Mouse (Mus musculus): ENCODE results near the gene Vsnl1. TPM values are rescaled to one million over a fixed set of nuclear protein-coding genes. Genes with fewer than 3 reads are reported as not detected.

Gene Vsnl1
- polyA plus RNA-seq, 1 experiment = not detected

DNA sequence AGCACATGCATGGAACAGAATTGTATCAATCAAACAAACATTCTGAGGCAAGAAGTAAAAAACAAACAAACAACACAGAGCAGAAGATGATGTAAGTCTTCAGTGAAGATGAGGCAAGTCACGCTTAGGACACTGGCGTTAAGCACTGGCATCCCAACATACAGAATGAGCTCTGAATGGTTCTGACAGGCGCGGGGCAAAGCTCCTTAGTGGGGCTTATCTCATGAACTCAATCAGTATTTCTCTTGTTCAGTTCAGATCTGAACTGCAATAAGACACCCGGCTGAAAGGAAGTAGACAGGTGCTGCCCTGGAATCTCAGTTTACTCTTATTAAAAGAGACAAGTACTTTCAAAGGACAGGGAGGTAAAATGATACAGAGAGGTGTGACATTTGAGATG is 17.7 kb upstream of the Vsnl1 start:
- Histone ChIP-seq H3K79me2 (ENCODE audit: control insufficient read depth, insufficient read depth) (no peaks in the 10 kb centered on the region), H3ac (ENCODE audit: control insufficient read depth, insufficient read length) (no peak overlapping the region), H3K4me2 (ENCODE audit: low read depth) (no peak overlapping the region), H3K36me3 (ENCODE audit: control insufficient read depth, insufficient read depth) (no peaks in the 10 kb centered on the region), H3K4me3 (no peak overlapping the region), H3K27me3 (ENCODE audit: control insufficient read depth, insufficient read depth, insufficient read length) (no peaks in the 10 kb centered on the region)
- no peak for TF ChIP-seq TCF3 (IDR thresholded peaks at IDR 0.05; ENCODE audit: insufficient read length, low read depth)
- TF ChIP-seq POLR2A (IDR thresholded peaks at IDR 0.05; ENCODE audit: insufficient read length, low read depth) = no peak
- TF ChIP-seq CEBPB (IDR thresholded peaks at IDR 0.05; ENCODE audit: insufficient read depth, poor library complexity, severe bottlenecking) = no peak
- no peak for TF ChIP-seq E2F4 (IDR thresholded peaks at IDR 0.05; ENCODE audit: insufficient read depth)
- no peak for TF ChIP-seq MYOG (IDR thresholded peaks at IDR 0.05; ENCODE audit: control insufficient read depth in 1 of 3, insufficient read depth in 1 of 3, insufficient read length in 2 of 3, low read depth in 2 of 3)
- TF ChIP-seq USF1 (IDR thresholded peaks at IDR 0.05; ENCODE audit: low read depth) = no peak
- no peak for TF ChIP-seq MAX (IDR thresholded peaks at IDR 0.05; ENCODE audit: low read depth)
- no peak for TF ChIP-seq TCF12 (IDR thresholded peaks at IDR 0.05; ENCODE audit: insufficient read depth, poor library complexity, severe bottlenecking)
- no peak for TF ChIP-seq SRF (IDR thresholded peaks at IDR 0.05; ENCODE audit: control insufficient read depth, insufficient read length, low read depth)
- TF ChIP-seq MYOD1 (IDR thresholded peaks at IDR 0.05; ENCODE audit: control insufficient read depth in 1 of 3, insufficient read length in 2 of 3, low read depth in 2 of 3) = no peak
- TF ChIP-seq POLR2AphosphoS2 (IDR thresholded peaks at IDR 0.05; ENCODE audit: insufficient read length, low read depth) = no peak
- TF ChIP-seq REST (IDR thresholded peaks at IDR 0.05; ENCODE audit: insufficient read depth, insufficient read length) = no peak

DNA sequence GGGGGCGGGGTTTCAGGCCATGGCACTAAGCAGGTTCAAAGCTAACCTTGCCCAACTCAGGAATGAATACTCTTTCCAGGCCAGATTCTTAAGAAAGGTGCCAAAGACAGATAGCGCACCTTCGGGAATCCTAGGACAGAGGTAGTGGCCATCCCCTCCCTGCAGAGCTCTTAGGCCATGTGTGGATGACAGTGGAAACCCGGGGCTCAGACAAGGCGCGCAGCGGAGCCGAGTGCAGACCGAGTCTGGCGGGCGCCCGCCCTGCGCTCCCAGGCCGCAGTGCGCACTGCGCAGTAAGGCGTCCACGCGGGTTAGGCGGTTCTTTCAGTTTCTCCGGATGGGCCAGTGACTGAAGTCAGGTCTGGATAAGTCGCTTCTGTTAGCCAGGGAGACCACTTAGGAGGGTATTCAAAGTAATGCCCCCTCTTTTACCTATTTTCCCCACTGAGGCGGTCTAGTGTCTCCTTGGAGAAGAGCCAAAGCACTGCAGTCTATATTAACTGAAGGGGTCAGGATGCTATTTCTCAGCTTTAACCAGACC is 1.6 kb upstream of the Vsnl1 start:
- no peak overlapping the region for H3K4me2 ChIP-seq (ENCODE audit: low read depth)
- no peaks in the 10 kb centered on the region for H3K79me2 ChIP-seq (ENCODE audit: control insufficient read depth, insufficient read depth)
- peaks cover 22% of the 10 kb centered on the region for H3K27me3 ChIP-seq (ENCODE audit: control insufficient read depth, insufficient read depth, insufficient read length)
- H3K4me3 ChIP-seq = no peak overlapping the region
- no peak overlapping the region for H3ac ChIP-seq (ENCODE audit: control insufficient read depth, insufficient read length)
- H3K36me3 ChIP-seq (ENCODE audit: control insufficient read depth, insufficient read depth) = no peaks in the 10 kb centered on the region
- TF ChIP-seq REST (IDR thresholded peaks at IDR 0.05; ENCODE audit: insufficient read depth, insufficient read length) (no peak), MAX (IDR thresholded peaks at IDR 0.05; ENCODE audit: low read depth) (no peak), POLR2AphosphoS2 (IDR thresholded peaks at IDR 0.05; ENCODE audit: insufficient read length, low read depth) (no peak), TCF3 (IDR thresholded peaks at IDR 0.05; ENCODE audit: insufficient read length, low read depth) (no peak), POLR2A (IDR thresholded peaks at IDR 0.05; ENCODE audit: insufficient read length, low read depth) (no peak), MYOG (IDR thresholded peaks at IDR 0.05; ENCODE audit: control insufficient read depth in 1 of 3, insufficient read depth in 1 of 3, insufficient read length in 2 of 3, low read depth in 2 of 3) (no peak), USF1 (IDR thresholded peaks at IDR 0.05; ENCODE audit: low read depth) (no peak)

DNA sequence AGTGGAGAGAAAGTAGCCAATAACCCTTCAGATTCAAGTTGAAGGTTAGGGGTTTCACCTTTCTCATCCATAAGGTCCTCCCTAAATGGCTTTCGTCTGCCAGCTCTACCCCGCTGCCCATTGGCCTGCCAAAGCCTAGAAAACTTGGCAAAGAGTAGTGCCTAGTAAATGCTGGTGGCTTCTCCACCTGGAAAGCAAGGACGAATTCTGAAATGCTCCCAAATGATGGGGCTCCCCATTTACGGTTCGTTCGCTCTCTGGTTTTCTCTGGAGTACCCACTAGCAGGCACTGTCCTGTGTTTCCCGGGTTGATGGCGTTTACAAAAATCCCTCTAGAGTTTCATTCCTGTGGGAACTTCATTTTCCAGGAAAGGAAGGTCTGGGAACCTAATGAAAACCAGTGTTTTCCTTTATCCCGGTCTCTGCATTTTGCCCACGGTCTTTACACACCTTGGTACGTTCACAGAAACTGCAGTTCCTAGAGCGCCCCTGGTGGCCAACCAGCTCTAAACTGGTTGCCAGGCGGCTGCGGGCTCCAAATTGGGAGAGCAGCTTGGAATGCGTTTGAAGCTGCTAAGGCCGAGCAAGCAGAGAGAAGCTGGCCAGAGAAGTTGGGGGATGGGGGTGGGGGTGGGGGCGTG is 973 bp upstream of the Vsnl1 start:
- TF ChIP-seq E2F4 (IDR thresholded peaks at IDR 0.05; ENCODE audit: insufficient read depth) = no peak
- no peak for TF ChIP-seq TCF3 (IDR thresholded peaks at IDR 0.05; ENCODE audit: insufficient read length, low read depth)
- no peak for TF ChIP-seq TCF12 (IDR thresholded peaks at IDR 0.05; ENCODE audit: insufficient read depth, poor library complexity, severe bottlenecking)
- no peak for TF ChIP-seq POLR2AphosphoS2 (IDR thresholded peaks at IDR 0.05; ENCODE audit: insufficient read length, low read depth)
- TF ChIP-seq REST (IDR thresholded peaks at IDR 0.05; ENCODE audit: insufficient read depth, insufficient read length) = no peak
- no peak for TF ChIP-seq MYOG (IDR thresholded peaks at IDR 0.05; ENCODE audit: control insufficient read depth in 1 of 3, insufficient read depth in 1 of 3, insufficient read length in 2 of 3, low read depth in 2 of 3)
- TF ChIP-seq MAX (IDR thresholded peaks at IDR 0.05; ENCODE audit: low read depth) = no peak
- no peak for TF ChIP-seq CEBPB (IDR thresholded peaks at IDR 0.05; ENCODE audit: insufficient read depth, poor library complexity, severe bottlenecking)
- no peak for TF ChIP-seq USF1 (IDR thresholded peaks at IDR 0.05; ENCODE audit: low read depth)
- TF ChIP-seq SRF (IDR thresholded peaks at IDR 0.05; ENCODE audit: control insufficient read depth, insufficient read length, low read depth) = no peak
- TF ChIP-seq POLR2A (IDR thresholded peaks at IDR 0.05; ENCODE audit: insufficient read length, low read depth) = no peak
- TF ChIP-seq MYOD1 (IDR thresholded peaks at IDR 0.05; ENCODE audit: control insufficient read depth in 1 of 3, insufficient read length in 2 of 3, low read depth in 2 of 3) = no peak
- Histone ChIP-seq H3ac (ENCODE audit: control insufficient read depth, insufficient read length) (no peak overlapping the region), H3K27me3 (ENCODE audit: control insufficient read depth, insufficient read depth, insufficient read length) (peaks cover 22% of the 10 kb centered on the region), H3K36me3 (ENCODE audit: control insufficient read depth, insufficient read depth) (no peaks in the 10 kb centered on the region), H3K4me2 (ENCODE audit: low read depth) (peak overlapping the region; percentile 48), H3K79me2 (ENCODE audit: control insufficient read depth, insufficient read depth) (no peaks in the 10 kb centered on the region), H3K4me3 (no peak overlapping the region)

DNA sequence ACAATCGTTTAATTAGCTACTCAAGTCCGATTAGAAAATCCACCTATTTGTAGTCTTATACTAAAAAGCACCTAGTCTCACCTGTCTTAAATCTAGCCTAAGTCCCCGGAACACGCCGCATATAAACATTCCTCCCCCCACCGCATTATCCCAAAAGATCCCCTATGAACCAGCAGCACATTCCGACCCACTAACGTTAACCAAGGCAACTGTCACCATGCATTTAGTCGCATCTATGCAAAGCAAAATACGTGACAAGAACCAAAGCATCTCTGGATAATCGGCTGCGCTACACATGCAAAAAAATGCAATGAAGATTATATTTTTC is 426 bp downstream of the Vsnl1 start:
- Histone ChIP-seq H3ac (ENCODE audit: control insufficient read depth, insufficient read length) (no peak overlapping the region), H3K79me2 (ENCODE audit: control insufficient read depth, insufficient read depth) (no peaks in the 10 kb centered on the region), H3K4me2 (ENCODE audit: low read depth) (peak overlapping the region; percentile 48), H3K4me3 (no peak overlapping the region), H3K27me3 (ENCODE audit: control insufficient read depth, insufficient read depth, insufficient read length) (peaks cover 22% of the 10 kb centered on the region), H3K36me3 (ENCODE audit: control insufficient read depth, insufficient read depth) (no peaks in the 10 kb centered on the region)
- no peak for TF ChIP-seq TCF3 (IDR thresholded peaks at IDR 0.05; ENCODE audit: insufficient read length, low read depth)
- no peak for TF ChIP-seq MYOG (IDR thresholded peaks at IDR 0.05; ENCODE audit: control insufficient read depth in 1 of 3, insufficient read depth in 1 of 3, insufficient read length in 2 of 3, low read depth in 2 of 3)
- no peak for TF ChIP-seq POLR2A (IDR thresholded peaks at IDR 0.05; ENCODE audit: insufficient read length, low read depth)
- TF ChIP-seq MYOD1 (IDR thresholded peaks at IDR 0.05; ENCODE audit: control insufficient read depth in 1 of 3, insufficient read length in 2 of 3, low read depth in 2 of 3) = no peak

Measured in myocyte (in vitro differentiated cells).